Mouse (Mus musculus): ENCODE data around the gene Galk2.

- TF ChIP-seq CTCF (IDR thresholded peaks at IDR 0.05; ENCODE audit: insufficient read depth, low read depth, low read length) (no peak), POLR2A (IDR thresholded peaks at IDR 0.05; ENCODE audit: insufficient read depth, low read depth, low read length) (no peak)
These were observed 34.2 kb downstream of the Galk2 start for GRCm38 (mm10) chr2:125893096-125893495.
